Mouse (Mus musculus): Measurements from ENCODE around the gene Higd2a. TPM values are rescaled to one million over a fixed set of nuclear protein-coding genes. Genes with fewer than 3 reads are reported as not detected.

The Higd2a gene
- polyA plus RNA-seq, 1 experiment from 2014 or later: 167 TPM

GRCm38 (mm10) chr13:54564232-54565200 lies 25.5 kb upstream of the Higd2a start:
- H3K27me3 ChIP-seq (ENCODE audit: control insufficient read depth, insufficient read depth, low read length): no peaks in the 10 kb centered on the region
- 13% methylated on average over 43 of the region's 45 CpGs for WGBS
- H3K9ac ChIP-seq (ENCODE audit: low read depth, low read length): peak overlapping the region; percentile 99
- peaks cover 3% of the 10 kb centered on the region; the same call in 1 of the 2 replicates for H3K36me3 ChIP-seq (ENCODE audit: control insufficient read depth, insufficient read depth, low read length)
- no peaks in the 10 kb centered on the region for H3K4me1 ChIP-seq (replicated peaks; ENCODE audit: control insufficient read depth, insufficient read depth, low read length)
- DNase-seq (ENCODE audit: low spot score) (peak; percentile 59), ATAC-seq (ENCODE audit: low FRiP score) (peak; percentile 77)
- H3K4me2 ChIP-seq (replicated peaks; ENCODE audit: low read depth, low read length): peak overlapping the region; percentile 51
- H3K27ac ChIP-seq (ENCODE audit: low read depth, low read length): peak overlapping the region; percentile 74
- peak overlapping the region; percentile 99 for H3K4me3 ChIP-seq (ENCODE audit: low read depth, low read length)
- no peaks in the 10 kb centered on the region for H3K9me3 ChIP-seq (ENCODE audit: control insufficient read depth, low read length)

DNA sequence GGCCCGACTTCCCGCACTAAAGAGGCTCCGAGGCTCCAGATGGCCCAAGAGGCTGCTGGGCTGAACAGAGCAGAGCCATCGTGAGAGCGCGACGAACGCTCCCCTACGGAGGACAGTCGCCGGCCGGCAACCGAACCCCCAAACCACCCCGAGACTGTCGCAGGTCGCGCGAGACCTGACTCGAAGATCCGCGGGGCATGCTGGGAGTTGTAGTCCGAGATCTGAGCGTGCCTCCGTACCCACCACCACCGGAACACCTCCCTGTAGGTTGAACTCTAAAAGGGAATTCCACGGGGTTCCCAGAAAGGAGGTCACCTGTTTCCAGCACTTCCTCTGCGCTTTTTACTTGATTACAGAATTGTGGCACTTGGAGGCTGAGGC lies 24.8 kb upstream of the Higd2a start, which contains the start of gene 4833439L19Rik:
Gene 4833439L19Rik, minus strand, starts transcription at position 235 of the 381 bp plus-strand sequence.
- Histone ChIP-seq H3K4me2 (replicated peaks; ENCODE audit: low read depth, low read length) (peak within 1 kb of the TSS; percentile 51), H3K4me3 (ENCODE audit: low read depth, low read length) (peak within 1 kb of the TSS; percentile 99), H3K27me3 (ENCODE audit: control insufficient read depth, insufficient read depth, low read length) (no peaks in the 10 kb centered on the region), H3K27ac (ENCODE audit: low read depth, low read length) (peak within 1 kb of the TSS; percentile 74), H3K36me3 (ENCODE audit: control insufficient read depth, insufficient read depth, low read length) (no peaks in the 10 kb centered on the region), H3K4me1 (replicated peaks; ENCODE audit: control insufficient read depth, insufficient read depth, low read length) (no peaks in the 10 kb centered on the region), H3K9me3 (ENCODE audit: control insufficient read depth, low read length) (no peaks in the 10 kb centered on the region), H3K9ac (ENCODE audit: low read depth, low read length) (peak within 1 kb of the TSS; percentile 99)
- WGBS: 0% methylated on average over 24 of the region's 27 CpGs
- DNase-seq (ENCODE audit: low spot score): peak; percentile 99
- ATAC-seq (ENCODE audit: low FRiP score): peak; percentile 91

DNA sequence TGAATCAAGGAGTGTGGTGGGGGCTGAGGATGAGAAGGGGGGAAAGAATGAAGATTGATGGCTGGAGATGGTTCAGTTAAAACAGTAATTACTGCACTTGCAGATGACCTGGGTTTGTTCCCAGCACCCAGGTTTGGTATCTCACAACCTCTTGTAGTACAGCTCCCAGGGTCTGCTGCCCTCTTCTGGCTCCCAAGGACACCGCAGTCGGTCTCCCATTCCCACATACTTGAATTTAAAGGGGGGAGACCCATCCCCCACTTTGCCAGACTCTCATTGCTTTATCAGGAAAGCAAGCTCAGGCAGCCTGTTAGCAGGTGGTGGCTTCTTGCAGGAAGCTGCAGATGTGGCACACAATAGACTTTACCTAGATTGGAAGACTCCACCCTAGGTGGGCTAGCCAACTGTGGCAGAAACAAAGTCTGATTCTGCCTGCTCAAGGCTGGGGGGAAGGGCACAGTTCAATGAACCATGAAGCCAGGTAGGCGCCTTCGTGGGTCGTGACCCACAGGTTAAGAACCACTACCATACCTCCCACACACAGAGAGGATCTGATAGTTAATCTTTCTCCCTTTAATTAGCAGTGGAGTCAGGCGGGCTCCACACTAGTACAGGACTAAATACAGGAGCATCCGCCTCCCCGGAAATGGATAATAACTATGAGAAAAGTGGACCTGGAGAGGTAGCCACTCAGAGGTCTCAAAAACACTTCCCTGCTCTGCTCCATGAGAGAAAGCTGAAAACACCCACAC lies 24.2 kb upstream of the Higd2a start:
- DNase-seq (ENCODE audit: low spot score): peak; percentile 65
- Histone ChIP-seq H3K4me3 (ENCODE audit: low read depth, low read length) (peak overlapping the region; percentile 99), H3K4me1 (replicated peaks; ENCODE audit: control insufficient read depth, insufficient read depth, low read length) (no peaks in the 10 kb centered on the region), H3K27ac (ENCODE audit: low read depth, low read length) (no peak overlapping the region), H3K9me3 (ENCODE audit: control insufficient read depth, low read length) (no peaks in the 10 kb centered on the region), H3K27me3 (ENCODE audit: control insufficient read depth, insufficient read depth, low read length) (no peaks in the 10 kb centered on the region), H3K4me2 (replicated peaks; ENCODE audit: low read depth, low read length) (peak overlapping the region; percentile 51), H3K9ac (ENCODE audit: low read depth, low read length) (0 out of 2 replicates have a peak overlapping the region, but pooled peaks have one; percentile 38), H3K36me3 (ENCODE audit: control insufficient read depth, insufficient read depth, low read length) (no peaks in the 10 kb centered on the region)
- ATAC-seq (ENCODE audit: low FRiP score): peak; percentile 64
- WGBS: 47% methylated on average over 8 of the region's 8 CpGs

DNA sequence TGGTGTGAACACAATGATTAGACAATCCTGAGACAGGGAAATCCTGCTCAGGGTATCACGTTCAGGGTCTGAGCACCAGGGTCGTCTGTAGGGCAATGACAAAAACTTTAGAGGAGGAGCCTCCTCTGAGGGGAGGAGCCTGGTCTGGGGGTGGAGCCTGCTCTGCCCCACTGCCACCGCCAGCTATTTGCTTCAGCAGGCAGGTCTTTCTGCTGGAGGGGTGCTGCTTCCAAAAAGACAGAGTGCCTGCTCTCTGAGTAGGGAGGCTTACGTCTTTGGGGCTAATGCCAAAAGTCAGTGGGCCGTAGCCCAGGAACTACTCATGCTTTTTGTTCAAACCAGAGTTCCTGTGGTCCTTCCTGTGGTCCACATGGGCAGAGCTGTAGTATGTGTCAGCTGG lies 21.6 kb upstream of the Higd2a start:
- H3K36me3 ChIP-seq (ENCODE audit: control insufficient read depth, insufficient read depth, low read length): no peaks in the 10 kb centered on the region
- H3K27ac ChIP-seq (ENCODE audit: low read depth, low read length): no peak overlapping the region
- no peak overlapping the region for H3K4me2 ChIP-seq (replicated peaks; ENCODE audit: low read depth, low read length)
- H3K9me3 ChIP-seq (ENCODE audit: control insufficient read depth, low read length): no peaks in the 10 kb centered on the region
- no peak overlapping the region for H3K9ac ChIP-seq (ENCODE audit: low read depth, low read length)
- no peak overlapping the region for H3K4me3 ChIP-seq (ENCODE audit: low read depth, low read length)
- WGBS: 44% methylated on average over 5 of the region's 5 CpGs
- H3K4me1 ChIP-seq (replicated peaks; ENCODE audit: control insufficient read depth, insufficient read depth, low read length): no peaks in the 10 kb centered on the region
- DNase-seq (ENCODE audit: low spot score) (no peak), ATAC-seq (ENCODE audit: low FRiP score) (no peak)
- H3K27me3 ChIP-seq (ENCODE audit: control insufficient read depth, insufficient read depth, low read length): no peaks in the 10 kb centered on the region

GRCm38 (mm10) chr13:54569282-54569681 lies 20.7 kb upstream of the Higd2a start:
- H3K36me3 ChIP-seq (ENCODE audit: control insufficient read depth, insufficient read depth, low read length): no peaks in the 10 kb centered on the region
- no peak for ATAC-seq (ENCODE audit: low FRiP score)
- H3K27ac ChIP-seq (ENCODE audit: low read depth, low read length): no peak overlapping the region
- DNase-seq (ENCODE audit: low spot score): no peak
- H3K9ac ChIP-seq (ENCODE audit: low read depth, low read length): no peak overlapping the region
- H3K4me2 ChIP-seq (replicated peaks; ENCODE audit: low read depth, low read length): no peak overlapping the region
- no peaks in the 10 kb centered on the region for H3K9me3 ChIP-seq (ENCODE audit: control insufficient read depth, low read length)
- H3K4me3 ChIP-seq (ENCODE audit: low read depth, low read length): no peak overlapping the region
- WGBS: 59% methylated on average over 1 of the region's 1 CpGs
- H3K4me1 ChIP-seq (replicated peaks; ENCODE audit: control insufficient read depth, insufficient read depth, low read length): no peaks in the 10 kb centered on the region
- no peaks in the 10 kb centered on the region for H3K27me3 ChIP-seq (ENCODE audit: control insufficient read depth, insufficient read depth, low read length)

GRCm38 (mm10) chr13:54570736-54571135 lies 19.3 kb upstream of the Higd2a start:
- H3K9me3 ChIP-seq (ENCODE audit: control insufficient read depth, low read length): no peaks in the 10 kb centered on the region
- H3K4me2 ChIP-seq (replicated peaks; ENCODE audit: low read depth, low read length): no peak overlapping the region
- H3K27ac ChIP-seq (ENCODE audit: low read depth, low read length): no peak overlapping the region
- no peak overlapping the region for H3K4me3 ChIP-seq (ENCODE audit: low read depth, low read length)
- WGBS: 74% methylated on average over 4 of the region's 4 CpGs
- no peak for ATAC-seq (ENCODE audit: low FRiP score)
- no peaks in the 10 kb centered on the region for H3K36me3 ChIP-seq (ENCODE audit: control insufficient read depth, insufficient read depth, low read length)
- DNase-seq (ENCODE audit: low spot score): no peak
- H3K9ac ChIP-seq (ENCODE audit: low read depth, low read length): no peak overlapping the region
- no peaks in the 10 kb centered on the region for H3K27me3 ChIP-seq (ENCODE audit: control insufficient read depth, insufficient read depth, low read length)
- no peaks in the 10 kb centered on the region for H3K4me1 ChIP-seq (replicated peaks; ENCODE audit: control insufficient read depth, insufficient read depth, low read length)

DNA sequence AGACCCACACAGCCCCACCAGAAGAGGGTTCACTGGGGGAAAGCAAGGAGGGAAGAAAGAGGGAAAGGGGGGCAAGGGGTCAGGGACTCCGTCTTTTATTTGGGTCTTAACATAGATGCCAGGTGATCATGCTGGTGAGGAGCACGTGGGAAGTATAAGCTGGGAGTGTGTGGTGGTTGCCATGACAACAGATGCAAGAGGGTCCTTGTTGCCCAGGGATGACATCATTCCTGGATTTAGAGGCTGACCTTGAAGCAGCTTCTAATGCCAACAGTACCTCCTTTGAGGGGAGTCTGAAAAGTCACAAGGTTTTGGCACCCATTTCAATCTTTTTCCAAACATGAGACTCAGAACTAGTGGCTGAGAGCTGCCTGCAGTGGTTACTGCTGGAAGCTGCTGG lies 18.4 kb upstream of the Higd2a start:
- H3K4me1 ChIP-seq (replicated peaks; ENCODE audit: control insufficient read depth, insufficient read depth, low read length): no peaks in the 10 kb centered on the region
- no peak overlapping the region for H3K4me3 ChIP-seq (ENCODE audit: low read depth, low read length)
- no peak overlapping the region for H3K4me2 ChIP-seq (replicated peaks; ENCODE audit: low read depth, low read length)
- ATAC-seq (ENCODE audit: low FRiP score) (no peak), DNase-seq (ENCODE audit: low spot score) (no peak)
- H3K36me3 ChIP-seq (ENCODE audit: control insufficient read depth, insufficient read depth, low read length): no peaks in the 10 kb centered on the region
- no peaks in the 10 kb centered on the region for H3K27me3 ChIP-seq (ENCODE audit: control insufficient read depth, insufficient read depth, low read length)
- 44% methylated on average over 2 of the region's 2 CpGs for WGBS
- H3K9ac ChIP-seq (ENCODE audit: low read depth, low read length): no peak overlapping the region
- H3K9me3 ChIP-seq (ENCODE audit: control insufficient read depth, low read length): no peaks in the 10 kb centered on the region
- H3K27ac ChIP-seq (ENCODE audit: low read depth, low read length): no peak overlapping the region

DNA sequence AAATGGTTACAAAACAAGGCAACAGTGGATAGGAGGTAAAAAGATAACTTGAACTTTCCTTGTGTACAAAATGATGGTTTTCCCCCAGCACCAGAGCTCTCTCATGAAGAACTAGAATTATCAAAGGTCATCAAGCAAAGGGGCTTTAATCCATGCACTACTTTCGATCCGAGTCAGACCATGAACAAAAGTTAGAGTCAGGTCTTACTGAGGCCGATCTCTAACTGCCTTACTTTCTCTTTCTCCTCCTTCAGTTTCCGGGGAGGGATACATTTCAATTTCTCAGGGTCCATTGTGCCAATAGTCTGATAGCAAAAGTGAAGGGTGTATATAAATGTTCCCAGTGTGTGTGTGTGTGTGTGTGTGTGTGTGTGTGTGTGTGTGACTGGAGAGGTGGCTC lies 17.4 kb upstream of the Higd2a start:
- H3K4me2 ChIP-seq (replicated peaks; ENCODE audit: low read depth, low read length): no peak overlapping the region
- no peak overlapping the region for H3K9ac ChIP-seq (ENCODE audit: low read depth, low read length)
- H3K27ac ChIP-seq (ENCODE audit: low read depth, low read length): no peak overlapping the region
- no peaks in the 10 kb centered on the region for H3K27me3 ChIP-seq (ENCODE audit: control insufficient read depth, insufficient read depth, low read length)
- DNase-seq (ENCODE audit: low spot score): no peak
- no peaks in the 10 kb centered on the region for H3K9me3 ChIP-seq (ENCODE audit: control insufficient read depth, low read length)
- H3K36me3 ChIP-seq (ENCODE audit: control insufficient read depth, insufficient read depth, low read length): no peaks in the 10 kb centered on the region
- H3K4me3 ChIP-seq (ENCODE audit: low read depth, low read length): no peak overlapping the region
- WGBS: 80% methylated on average over 4 of the region's 4 CpGs
- no peak for ATAC-seq (ENCODE audit: low FRiP score)
- H3K4me1 ChIP-seq (replicated peaks; ENCODE audit: control insufficient read depth, insufficient read depth, low read length): no peaks in the 10 kb centered on the region

Measured in hindbrain, embryonic 11.5 days (tissue).